Mouse (Mus musculus) cerebellum, adult 2 months (tissue): ENCODE measurements around the gene Inpp4a.

ENCODE experiments used
- CTCF ChIP-seq: fragments of 200-500 bp; IDR thresholded peaks from 2 replicates; pipeline ENCODE4 v1.5.1; 2011; ENCODE audit warnings: low read depth, mild to moderate bottlenecking, control low read depth, low read length, moderate library complexity, borderline replicate concordance; ENCODE audit not compliant: insufficient read depth
- POLR2A ChIP-seq: fragments of 200-500 bp; IDR thresholded peaks from 2 replicates; pipeline ENCODE4 v1.6.1; 2011; ENCODE audit warnings: low read length, control low read depth, borderline replicate concordance; ENCODE audit not compliant: insufficient read depth

GRCm38 (mm10) chr1:37393174-37393573 is 93.5 kb downstream of the Inpp4a start:
- TF ChIP-seq CTCF (no peak), POLR2A (no peak)
